In the genomic region with DNA sequence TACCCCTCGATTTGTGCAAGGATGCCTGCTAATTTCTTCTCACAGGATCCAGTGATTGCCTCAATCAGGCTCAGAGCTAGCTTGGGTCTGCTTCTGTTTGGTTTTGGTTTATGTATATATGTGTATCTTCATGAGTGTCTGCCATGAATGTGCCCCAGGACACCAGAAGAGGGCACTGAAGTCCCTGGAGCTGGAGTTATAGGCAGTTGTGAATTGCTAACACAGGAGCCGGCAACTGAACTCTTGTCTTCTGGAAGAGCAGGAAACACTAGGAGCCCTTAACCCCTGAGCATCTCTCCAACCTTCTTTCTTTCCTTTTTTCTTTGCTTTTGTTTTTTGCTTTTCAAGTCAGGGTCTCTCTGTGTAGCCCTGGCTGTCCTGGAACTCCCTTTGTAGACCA, we compare ENCODE assay signal across 25 mouse cellular contexts. TPM values are rescaled to one million over a fixed set of nuclear protein-coding genes. Genes with fewer than 3 reads are reported as not detected.
"Had no signal": no experiment of that assay in that cellular context is flagged by ENCODE, and none has a peak within 500 bp of the region (broad histone marks: within the 10 kb centered on the region; RNA-seq: fewer than 3 reads in every experiment).

No protein-coding gene starts in this region.

- H3K4me2 ChIP-seq: lung, embryonic 14.5 days; midbrain, embryonic 12.5 days; neural tube, embryonic 12.5 days had no signal

- H3K4me3 ChIP-seq: midbrain, embryonic 10.5 days; midbrain, embryonic 12.5 days; neural tube, embryonic 12.5 days had no signal

- H3K27me3 ChIP-seq: midbrain, embryonic 12.5 days; neural tube, embryonic 12.5 days had no signal

- H3K4me1 ChIP-seq: midbrain, embryonic 10.5 days; midbrain, embryonic 12.5 days; neural tube, embryonic 12.5 days had no signal

- H3K36me3 ChIP-seq: midbrain, embryonic 10.5 days; midbrain, embryonic 12.5 days; neural tube, embryonic 12.5 days had no signal

- H3K27ac ChIP-seq: midbrain, embryonic 10.5 days; midbrain, embryonic 12.5 days; neural tube, embryonic 12.5 days had no signal

- H3K9ac ChIP-seq: lung, embryonic 14.5 days; midbrain, embryonic 12.5 days; neural tube, embryonic 12.5 days had no signal

- H3K9me3 ChIP-seq: midbrain, embryonic 10.5 days; midbrain, embryonic 12.5 days; neural tube, embryonic 12.5 days had no signal

- DNase-seq: lung, adult 18-20 months; lung, embryonic 14.5 days; lung, postnatal 10 days; lung, postnatal 4 days; midbrain, embryonic 14.5 days; right cerebral cortex, postnatal 25 days; right cerebral cortex, postnatal 4 days; spleen, adult 18-20 months; thymus, adult 18-20 months; thymus, postnatal 14 days; thymus, postnatal 36 days had no signal

RNA-seq across cellular contexts. Expression of a gene that starts 13.1 kb away (rescaled TPM):
- total RNA-seq: megakaryocyte, adult 5-6 weeks; megakaryocyte-erythroid progenitor cell, adult 5-6 weeks; midbrain, postnatal 0 days; monocyte, adult 5-6 weeks; neutrophil, adult 5-6 weeks had no signal
- polyA plus RNA-seq: lung, embryonic 14.5 days; lung, embryonic 16.5 days; midbrain, embryonic 10.5 days; midbrain, embryonic 12.5 days; midbrain, embryonic 14.5 days; midbrain, postnatal 0 days; neural tube, embryonic 12.5 days; neural tube, embryonic 14.5 days; small intestine, adult 2 months; stomach, embryonic 14.5 days; stomach, embryonic 16.5 days; thymus, postnatal 0 days had no signal

RNA-seq across cellular contexts. Expression of a gene that starts 24.5 kb away (rescaled TPM):
- total RNA-seq: megakaryocyte, adult 5-6 weeks; megakaryocyte-erythroid progenitor cell, adult 5-6 weeks; midbrain, postnatal 0 days; monocyte, adult 5-6 weeks; neutrophil, adult 5-6 weeks had no signal
- polyA plus RNA-seq: lung, embryonic 14.5 days; lung, embryonic 16.5 days; midbrain, embryonic 12.5 days; midbrain, embryonic 14.5 days; midbrain, postnatal 0 days; neural tube, embryonic 12.5 days; neural tube, embryonic 14.5 days; small intestine, adult 2 months; stomach, embryonic 14.5 days; stomach, embryonic 16.5 days; thymus, postnatal 0 days had no signal
